In genomic region chr15:77905275-77905970, GRCm38 (mm10) we compare ENCODE assay signal across 8 mouse cellular contexts. TPM values are rescaled to one million over a fixed set of nuclear protein-coding genes. Genes with fewer than 3 reads are reported as not detected.
DNase-seq lines count a peak whose midpoint lies in the region; ATAC-seq and TF ChIP-seq lines count a peak whose summit lies in the region.

No protein-coding gene starts in this region.

- H3ac ChIP-seq in C2C12 (ENCODE audit: control insufficient read depth, insufficient read length, low read depth), result peak overlapping the region; percentile 52

- no peaks in the 10 kb centered on the region for H3K9me3 ChIP-seq in forebrain, embryonic 12.5 days
- H3K9me3 ChIP-seq in midbrain, embryonic 10.5 days (replicated peaks), result no peaks in the 10 kb centered on the region
- no peaks in the 10 kb centered on the region for H3K9me3 ChIP-seq in stomach, embryonic 16.5 days (replicated peaks; ENCODE audit: control insufficient read depth, low read length)

- 3% methylated on average over 26 of the region's 26 CpGs for WGBS in forebrain, embryonic 12.5 days
- WGBS in midbrain, embryonic 10.5 days, result 3% methylated on average over 26 of the region's 26 CpGs
- 6% methylated on average over 26 of the region's 26 CpGs for WGBS in stomach, embryonic 16.5 days

- H3K27me3 ChIP-seq in C2C12 (ENCODE audit: control insufficient read depth, insufficient read depth, insufficient read length), result no peaks in the 10 kb centered on the region
- peaks cover 24% of the 10 kb centered on the region; the same call in 1 of the 2 replicates for H3K27me3 ChIP-seq in forebrain, embryonic 12.5 days
- peaks cover 41% of the 10 kb centered on the region for H3K27me3 ChIP-seq in midbrain, embryonic 10.5 days (ENCODE audit: low read depth, poor library complexity, severe bottlenecking)
- H3K27me3 ChIP-seq in stomach, embryonic 16.5 days (ENCODE audit: control insufficient read depth, insufficient read depth, low read length), result no peaks in the 10 kb centered on the region

- no peak overlapping the region for H3K9ac ChIP-seq in forebrain, embryonic 12.5 days
- peak overlapping the region; percentile 65 for H3K9ac ChIP-seq in stomach, embryonic 16.5 days (ENCODE audit: low read length)

- ATAC-seq in forebrain, embryonic 12.5 days (ENCODE audit: low FRiP score), result no peak
- ATAC-seq in stomach, embryonic 16.5 days (ENCODE audit: insufficient read depth, low FRiP score), result peak; percentile 89

- TF ChIP-seq CTCF in C2C12 (IDR thresholded peaks at IDR 0.05; ENCODE audit: control insufficient read depth, insufficient read depth, insufficient read length), result no peak

- H3K79me2 ChIP-seq in C2C12 (ENCODE audit: control insufficient read depth, insufficient read depth), result no peaks in the 10 kb centered on the region

- no peaks in the 10 kb centered on the region for H3K79me3 ChIP-seq in C2C12 (ENCODE audit: low read depth)

- H3K36me3 ChIP-seq in C2C12 (ENCODE audit: control insufficient read depth, insufficient read depth), result no peaks in the 10 kb centered on the region
- H3K36me3 ChIP-seq in forebrain, embryonic 12.5 days (replicated peaks), result no peaks in the 10 kb centered on the region
- H3K36me3 ChIP-seq in midbrain, embryonic 10.5 days, result no peaks in the 10 kb centered on the region
- H3K36me3 ChIP-seq in stomach, embryonic 16.5 days (ENCODE audit: control insufficient read depth, insufficient read depth, low read length), result no peaks in the 10 kb centered on the region

- H3K27ac ChIP-seq in forebrain, embryonic 12.5 days, result no peak overlapping the region
- H3K27ac ChIP-seq in midbrain, embryonic 10.5 days (replicated peaks), result peak overlapping the region; percentile 72
- peak overlapping the region; percentile 90 for H3K27ac ChIP-seq in stomach, embryonic 16.5 days (ENCODE audit: low read length)

- peak; percentile 90 for DNase-seq in R1 (ENCODE audit: low read depth, low spot score)
- peak; percentile 70 for DNase-seq in heart, postnatal 25 days (ENCODE audit: low spot score)
- peak; percentile 86 to 91 for DNase-seq in kidney, postnatal 4 days
- peak; percentile 69 for DNase-seq in midbrain, embryonic 10.5 days (ENCODE audit: low spot score)
- no peak for DNase-seq in left cerebral cortex, adult 8-10 months (ENCODE audit: low spot score in 2 of 2)

- intact Hi-C loops in heart, postnatal 25 days (cut with DNase I), result no loop called here

- H3K4me2 ChIP-seq in forebrain, embryonic 12.5 days, result peak overlapping the region; percentile 56
- peak overlapping the region; percentile 65 for H3K4me2 ChIP-seq in stomach, embryonic 16.5 days (ENCODE audit: low read depth, low read length)

- H3K4me3 ChIP-seq in C2C12 (ENCODE audit: insufficient read depth, poor library complexity, severe bottlenecking), result no peak overlapping the region
- H3K4me3 ChIP-seq in forebrain, embryonic 12.5 days (replicated peaks), result peak overlapping the region; percentile 33
- H3K4me3 ChIP-seq in midbrain, embryonic 10.5 days, result peak overlapping the region; percentile 50
- H3K4me3 ChIP-seq in stomach, embryonic 16.5 days (replicated peaks; ENCODE audit: low read length), result peak overlapping the region; percentile 37

- H3K4me1 ChIP-seq in forebrain, embryonic 12.5 days, result peaks cover 12% of the 10 kb centered on the region
- peaks cover 34% of the 10 kb centered on the region for H3K4me1 ChIP-seq in midbrain, embryonic 10.5 days
- peaks cover 41% of the 10 kb centered on the region for H3K4me1 ChIP-seq in stomach, embryonic 16.5 days (ENCODE audit: control insufficient read depth, insufficient read depth, low read length)

TF ChIP-seq in C2C12, 6 proteins besides CTCF, POLR2A, EP300 and RAD21:
- TF ChIP-seq MAX (IDR thresholded peaks at IDR 0.05) (peak; percentile 13), FOSL1 (IDR thresholded peaks at IDR 0.05; ENCODE audit: insufficient read depth, low read length, poor library complexity, severe bottlenecking) (no peak)

RNA-seq across cellular contexts. Expression of gene Txn2, which starts 23.4 kb away (rescaled TPM):
- polyA plus RNA-seq in C2C12 (2012; fragmentation: generic; extraction: Trizol), result 371 TPM
- 203 and 210 TPM in 2 replicates for polyA plus RNA-seq in forebrain, embryonic 12.5 days (2016; fragmentation: Nextera tagmentation; extraction: Ambion mirVana)
- 100 to 1,000 TPM; 278 to 282 TPM for total RNA-seq in heart, postnatal 25 days (2021)
- polyA plus RNA-seq in midbrain, embryonic 10.5 days (2016; fragmentation: Nextera tagmentation; extraction: Ambion mirVana), result 285 and 291 TPM in 2 replicates
- 232 and 253 TPM in 2 replicates for polyA plus RNA-seq in stomach, embryonic 16.5 days (2015; fragmentation: Nextera tagmentation; extraction: Ambion mirVana)
- total RNA-seq in left cerebral cortex, adult 8-10 months (2022), result 100 to 1,000 TPM; 126 to 139 (median 131) TPM

RNA-seq across cellular contexts. Expression of gene Foxred2, which starts 51.1 kb away (rescaled TPM):
- polyA plus RNA-seq in C2C12 (2012; fragmentation: generic; extraction: Trizol), result 7.3 TPM
- polyA plus RNA-seq in forebrain, embryonic 12.5 days (2016; fragmentation: Nextera tagmentation; extraction: Ambion mirVana), result 7.5 and 8.3 TPM in 2 replicates
- total RNA-seq in heart, postnatal 25 days (2021), result under 1 TPM; 0.34 to 0.42 TPM
- polyA plus RNA-seq in midbrain, embryonic 10.5 days (2016; fragmentation: Nextera tagmentation; extraction: Ambion mirVana), result 6.4 and 6.5 TPM in 2 replicates
- polyA plus RNA-seq in stomach, embryonic 16.5 days (2015; fragmentation: Nextera tagmentation; extraction: Ambion mirVana), result 2.9 and 3.3 TPM in 2 replicates
- 10 to 100 TPM; 12.1 to 15.8 (median 14.5) TPM for total RNA-seq in left cerebral cortex, adult 8-10 months (2022)

Comparison
In these comparisons a context has a peak if more than half of its experiments do, and no peak if none do; other contexts are left out.
1. DNase-seq: peak in R1 (single experiment), heart, postnatal 25 days (single experiment), kidney, postnatal 4 days (2 of 2) and midbrain, embryonic 10.5 days (single experiment); none in left cerebral cortex, adult 8-10 months (0 of 2).